20 mouse cellular contexts compared by ENCODE assay signal in the genomic region with DNA sequence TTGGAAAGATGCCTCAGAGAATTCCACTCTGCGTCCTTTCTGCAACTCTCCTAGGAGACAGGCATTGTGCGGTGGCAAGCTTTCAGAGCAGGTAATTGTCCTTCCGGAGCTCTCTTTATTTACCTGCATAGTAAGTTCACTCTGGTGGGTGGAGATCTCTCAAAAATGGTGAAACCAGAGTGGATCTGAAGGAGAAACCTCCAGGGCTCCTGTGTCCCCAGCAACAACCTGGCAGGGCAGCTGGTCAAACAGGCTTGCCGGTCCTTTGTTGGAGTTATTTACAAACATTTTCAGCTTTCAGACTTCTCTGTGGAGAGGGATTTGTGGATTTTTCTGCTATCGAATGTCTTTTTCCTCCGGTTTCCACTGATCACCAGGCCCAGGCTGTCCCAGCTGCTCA. TPM values are rescaled to one million over a fixed set of nuclear protein-coding genes. Genes with fewer than 3 reads are reported as not detected.
DNase-seq lines count a peak whose midpoint lies in the region; ATAC-seq lines count a peak whose summit lies in the region.
"Had no signal": no experiment of that assay in that cellular context is flagged by ENCODE, and none has a peak within 500 bp of the region (broad histone marks: within the 10 kb centered on the region; RNA-seq: fewer than 3 reads in every experiment).

No protein-coding gene starts in this region.

- 78% methylated on average over 6 of the region's 6 CpGs for WGBS in embryonic facial prominence, embryonic 12.5 days
- WGBS in embryonic facial prominence, embryonic 10.5 days, result 81% methylated on average over 6 of the region's 6 CpGs
- WGBS in lung, embryonic 16.5 days, result 58% methylated on average over 6 of the region's 6 CpGs
- 93% methylated on average over 6 of the region's 6 CpGs for WGBS in limb, embryonic 10.5 days
- WGBS in forebrain, embryonic 16.5 days, result 95% methylated on average over 6 of the region's 6 CpGs

- no peak overlapping the region for H3K4me2 ChIP-seq in embryonic facial prominence, embryonic 12.5 days (replicated peaks)
- no peak overlapping the region for H3K4me2 ChIP-seq in lung, embryonic 16.5 days (ENCODE audit: low read depth, low read length)
- no peak overlapping the region for H3K4me2 ChIP-seq in forebrain, embryonic 16.5 days (ENCODE audit: low read length)
- H3K4me2 ChIP-seq: forebrain, embryonic 12.5 days; hindbrain, embryonic 14.5 days had no signal

- H3K9me3 ChIP-seq in embryonic facial prominence, embryonic 12.5 days, result no peaks in the 10 kb centered on the region
- no peaks in the 10 kb centered on the region for H3K9me3 ChIP-seq in embryonic facial prominence, embryonic 10.5 days
- H3K9me3 ChIP-seq in lung, embryonic 16.5 days (ENCODE audit: control insufficient read depth, low read length), result no peaks in the 10 kb centered on the region
- no peaks in the 10 kb centered on the region for H3K9me3 ChIP-seq in limb, embryonic 10.5 days (replicated peaks)
- peaks cover 2% of the 10 kb centered on the region; the same call in 1 of the 2 replicates for H3K9me3 ChIP-seq in forebrain, embryonic 16.5 days (ENCODE audit: control insufficient read depth, low read length)
- H3K9me3 ChIP-seq: forebrain, embryonic 12.5 days; heart, embryonic 10.5 days had no signal

- 0 out of 2 replicates have a peak overlapping the region, but pooled peaks have one; percentile 20 for H3K27ac ChIP-seq in embryonic facial prominence, embryonic 12.5 days
- no peak overlapping the region for H3K27ac ChIP-seq in embryonic facial prominence, embryonic 10.5 days (replicated peaks)
- H3K27ac ChIP-seq in lung, embryonic 16.5 days (ENCODE audit: low read length), result peak overlapping the region; percentile 2; the same call in 1 of the 2 replicates
- peak overlapping the region; percentile 42; the same call in 1 of the 2 replicates for H3K27ac ChIP-seq in limb, embryonic 10.5 days
- H3K27ac ChIP-seq in forebrain, embryonic 16.5 days (ENCODE audit: low read length), result no peak overlapping the region
- H3K27ac ChIP-seq: forebrain, embryonic 12.5 days; heart, embryonic 10.5 days; hindbrain, embryonic 14.5 days had no signal

- H3K36me3 ChIP-seq in embryonic facial prominence, embryonic 12.5 days, result no peaks in the 10 kb centered on the region
- no peaks in the 10 kb centered on the region for H3K36me3 ChIP-seq in embryonic facial prominence, embryonic 10.5 days (replicated peaks)
- H3K36me3 ChIP-seq in lung, embryonic 16.5 days (ENCODE audit: control insufficient read depth, insufficient read depth, low read length), result no peaks in the 10 kb centered on the region
- no peaks in the 10 kb centered on the region for H3K36me3 ChIP-seq in limb, embryonic 10.5 days
- no peaks in the 10 kb centered on the region for H3K36me3 ChIP-seq in forebrain, embryonic 16.5 days (ENCODE audit: control insufficient read depth, insufficient read depth)
- H3K36me3 ChIP-seq: forebrain, embryonic 12.5 days; heart, embryonic 10.5 days had no signal

- no peak overlapping the region for H3K9ac ChIP-seq in embryonic facial prominence, embryonic 12.5 days
- no peak overlapping the region for H3K9ac ChIP-seq in lung, embryonic 16.5 days (ENCODE audit: low read length)
- H3K9ac ChIP-seq in forebrain, embryonic 16.5 days (replicated peaks; ENCODE audit: low read depth, low read length), result no peak overlapping the region
- H3K9ac ChIP-seq: forebrain, embryonic 12.5 days; forebrain, postnatal 0 days; hindbrain, embryonic 14.5 days had no signal

- no peaks in the 10 kb centered on the region for H3K27me3 ChIP-seq in embryonic facial prominence, embryonic 12.5 days
- no peaks in the 10 kb centered on the region; the same call in 1 of the 2 replicates for H3K27me3 ChIP-seq in embryonic facial prominence, embryonic 10.5 days (replicated peaks; ENCODE audit: low read depth, poor library complexity, severe bottlenecking)
- H3K27me3 ChIP-seq in lung, embryonic 16.5 days (ENCODE audit: control insufficient read depth, insufficient read depth, low read depth, low read length), result no peaks in the 10 kb centered on the region
- no peaks in the 10 kb centered on the region for H3K27me3 ChIP-seq in limb, embryonic 10.5 days (ENCODE audit: low read depth, poor library complexity, severe bottlenecking)
- no peaks in the 10 kb centered on the region; the same call in 1 of the 2 replicates for H3K27me3 ChIP-seq in forebrain, embryonic 16.5 days (replicated peaks; ENCODE audit: control insufficient read depth, insufficient read depth, low read length)

- H3K4me1 ChIP-seq in embryonic facial prominence, embryonic 12.5 days, result 0 out of 2 replicates have a peak, but pooled peaks cover 6% of the 10 kb centered on the region
- peaks cover 34% of the 10 kb centered on the region for H3K4me1 ChIP-seq in embryonic facial prominence, embryonic 10.5 days
- H3K4me1 ChIP-seq in lung, embryonic 16.5 days (replicated peaks; ENCODE audit: control insufficient read depth, insufficient read depth, low read length), result peaks cover 6% of the 10 kb centered on the region
- peaks cover 32% of the 10 kb centered on the region for H3K4me1 ChIP-seq in limb, embryonic 10.5 days
- H3K4me1 ChIP-seq in forebrain, embryonic 16.5 days (replicated peaks; ENCODE audit: control insufficient read depth, insufficient read depth, low read length), result peaks cover 2% of the 10 kb centered on the region; the same call in 1 of the 2 replicates
- H3K4me1 ChIP-seq: forebrain, embryonic 12.5 days had no signal

- ATAC-seq in embryonic facial prominence, embryonic 12.5 days (ENCODE audit: insufficient number of reproducible peaks, insufficient read depth, low FRiP score, low TSS enrichment), result no peak
- no peak for ATAC-seq in lung, embryonic 16.5 days (ENCODE audit: low read depth)
- ATAC-seq in forebrain, embryonic 16.5 days, result no peak
- ATAC-seq: CD4-positive, CD25-positive, alpha-beta regulatory T cell, adult 4 months; forebrain, postnatal 0 days had no signal

- H3K4me3 ChIP-seq in embryonic facial prominence, embryonic 12.5 days, result no peak overlapping the region
- H3K4me3 ChIP-seq in embryonic facial prominence, embryonic 10.5 days, result no peak overlapping the region
- no peak overlapping the region for H3K4me3 ChIP-seq in lung, embryonic 16.5 days (ENCODE audit: low read length)
- no peak overlapping the region for H3K4me3 ChIP-seq in limb, embryonic 10.5 days
- H3K4me3 ChIP-seq in forebrain, embryonic 16.5 days (replicated peaks; ENCODE audit: low read length), result no peak overlapping the region
- H3K4me3 ChIP-seq: forebrain, embryonic 12.5 days; heart, embryonic 10.5 days had no signal

- no peak for DNase-seq in embryonic facial prominence, embryonic 10.5 days (ENCODE audit: low spot score)
- DNase-seq in lung, postnatal 14 days, result no peak
- DNase-seq in limb, embryonic 10.5 days (ENCODE audit: low spot score), result no peak
- DNase-seq in frontal cortex, postnatal 36 days (ENCODE audit: low spot score in 2 of 2), result no peak
- DNase-seq: adrenal gland, postnatal 10 days; cerebellum, adult 11-12 months; cerebellum, adult 9-10 months; cerebellum, postnatal 25 days; forebrain, postnatal 0 days; gastrocnemius, postnatal 36 days; heart, adult 11 months; heart, postnatal 10 days; heart, postnatal 4 days had no signal

RNA-seq across cellular contexts. Expression of gene Ets2, which starts 34.6 kb away (rescaled TPM):
- polyA plus RNA-seq in embryonic facial prominence, embryonic 12.5 days (2016; fragmentation: Nextera tagmentation; extraction: Ambion mirVana), result 67.6 and 72.3 TPM in 2 replicates
- polyA plus RNA-seq in embryonic facial prominence, embryonic 10.5 days (2016; fragmentation: Nextera tagmentation; extraction: Ambion mirVana), result 32.6 and 33.2 TPM in 2 replicates
- polyA plus RNA-seq in lung, embryonic 16.5 days (2015; fragmentation: Nextera tagmentation; extraction: Ambion mirVana), result 121 and 123 TPM in 2 replicates
- polyA plus RNA-seq in limb, embryonic 10.5 days (2016; fragmentation: Nextera tagmentation; extraction: Ambion mirVana), result 110 and 119 TPM in 2 replicates
- 19.0 and 20.9 TPM in 2 replicates for polyA plus RNA-seq in forebrain, embryonic 16.5 days (2015; fragmentation: Nextera tagmentation; extraction: Ambion mirVana)

Comparison
In these comparisons a context has a peak if more than half of its experiments do, and no peak if none do; other contexts are left out.
1. H3K27ac ChIP-seq: peak in embryonic facial prominence, embryonic 12.5 days (single experiment), lung, embryonic 16.5 days (single experiment) and limb, embryonic 10.5 days (single experiment); none in embryonic facial prominence, embryonic 10.5 days (single experiment) and forebrain, embryonic 16.5 days (single experiment).